8 mouse cellular contexts compared by ENCODE assay signal in genomic region chr10:106470533-106471205, GRCm38 (mm10). TPM values are rescaled to one million over a fixed set of nuclear protein-coding genes. Genes with fewer than 3 reads are reported as not detected.
DNase-seq lines count a peak whose midpoint lies in the region; ATAC-seq and TF ChIP-seq lines count a peak whose summit lies in the region.

No protein-coding gene starts in this region.

- peak; percentile 51 for ATAC-seq in intestine, embryonic 15.5 days
- peak; percentile 28 for ATAC-seq in neural tube, embryonic 15.5 days (ENCODE audit: low FRiP score)

- no peak overlapping the region for H3K27ac ChIP-seq in heart, embryonic 10.5 days
- H3K27ac ChIP-seq in testis, adult 2 months (ENCODE audit: control insufficient read depth, insufficient read depth, low read depth, low read length): no peak overlapping the region
- no peak overlapping the region for H3K27ac ChIP-seq in intestine, embryonic 15.5 days
- H3K27ac ChIP-seq in neural tube, embryonic 15.5 days (replicated peaks): peak overlapping the region; percentile 92

- 18% methylated on average over 18 of the region's 18 CpGs for WGBS in heart, embryonic 10.5 days
- 9% methylated on average over 18 of the region's 18 CpGs for WGBS in intestine, embryonic 15.5 days
- WGBS in neural tube, embryonic 15.5 days: 7% methylated on average over 18 of the region's 18 CpGs

- H3K4me3 ChIP-seq in heart, embryonic 10.5 days: peak overlapping the region; percentile 59
- peak overlapping the region; percentile 80 for H3K4me3 ChIP-seq in testis, adult 2 months (ENCODE audit: control insufficient read depth, low read depth, low read length)
- peak overlapping the region; percentile 48 for H3K4me3 ChIP-seq in intestine, embryonic 15.5 days (replicated peaks)
- peak overlapping the region; percentile 75 for H3K4me3 ChIP-seq in neural tube, embryonic 15.5 days (replicated peaks)

- TF ChIP-seq POLR2A in testis, adult 2 months (IDR thresholded peaks at IDR 0.05; ENCODE audit: control insufficient read depth, low read depth, low read length): no peak

- intact Hi-C loops in heart, postnatal 14 days (cut with DNase I): no loop called here

- H3K4me2 ChIP-seq in intestine, embryonic 15.5 days (replicated peaks): peak overlapping the region; percentile 85
- peak overlapping the region; percentile 75 for H3K4me2 ChIP-seq in neural tube, embryonic 15.5 days

- no peak for TF ChIP-seq CTCF in testis, adult 2 months (IDR thresholded peaks at IDR 0.05; ENCODE audit: control insufficient read depth, insufficient read depth, insufficient replicate concordance, low read depth, low read length)

- no peak for DNase-seq in heart, embryonic 10.5 days (ENCODE audit: low spot score)
- no peak for DNase-seq in heart, postnatal 14 days
- DNase-seq in testis, postnatal 14 days (ENCODE audit: low spot score): no peak
- DNase-seq in adrenal gland, postnatal 25 days: no peak
- no peak for DNase-seq in kidney, postnatal 14 days

- H3K9ac ChIP-seq in intestine, embryonic 15.5 days: 0 out of 2 replicates have a peak overlapping the region, but pooled peaks have one; percentile 20
- peak overlapping the region; percentile 72 for H3K9ac ChIP-seq in neural tube, embryonic 15.5 days (replicated peaks)

- peaks cover 16% of the 10 kb centered on the region for H3K4me1 ChIP-seq in heart, embryonic 10.5 days
- H3K4me1 ChIP-seq in testis, adult 2 months (ENCODE audit: control insufficient read depth, insufficient read depth, low read length): peaks cover 2% of the 10 kb centered on the region
- H3K4me1 ChIP-seq in intestine, embryonic 15.5 days (replicated peaks): peaks cover 13% of the 10 kb centered on the region; the same call in 1 of the 2 replicates
- H3K4me1 ChIP-seq in neural tube, embryonic 15.5 days: peaks cover 7% of the 10 kb centered on the region; the same call in 1 of the 2 replicates

- no peaks in the 10 kb centered on the region for H3K9me3 ChIP-seq in heart, embryonic 10.5 days
- no peaks in the 10 kb centered on the region for H3K9me3 ChIP-seq in intestine, embryonic 15.5 days
- no peaks in the 10 kb centered on the region for H3K9me3 ChIP-seq in neural tube, embryonic 15.5 days (replicated peaks)

- H3K27me3 ChIP-seq in heart, embryonic 10.5 days (ENCODE audit: insufficient read depth, poor library complexity, severe bottlenecking): peaks cover 35% of the 10 kb centered on the region
- H3K27me3 ChIP-seq in testis, adult 2 months (ENCODE audit: control insufficient read depth, insufficient read depth, low read length): no peaks in the 10 kb centered on the region
- H3K27me3 ChIP-seq in intestine, embryonic 15.5 days (replicated peaks): peaks cover 15% of the 10 kb centered on the region; the same call in 1 of the 2 replicates
- H3K27me3 ChIP-seq in neural tube, embryonic 15.5 days (replicated peaks): no peaks in the 10 kb centered on the region

- H3K36me3 ChIP-seq in heart, embryonic 10.5 days: no peaks in the 10 kb centered on the region
- H3K36me3 ChIP-seq in testis, adult 2 months (ENCODE audit: control insufficient read depth, insufficient read depth, low read length): no peaks in the 10 kb centered on the region
- no peaks in the 10 kb centered on the region for H3K36me3 ChIP-seq in intestine, embryonic 15.5 days
- H3K36me3 ChIP-seq in neural tube, embryonic 15.5 days: no peaks in the 10 kb centered on the region

RNA-seq across cellular contexts. Expression of gene Ppfia2, which starts 0.5 kb away (rescaled TPM):
- 0.10 TPM in 1 of 2 replicates, not detected in the other for polyA plus RNA-seq in heart, embryonic 10.5 days (2016; fragmentation: Nextera tagmentation; extraction: Ambion mirVana)
- under 1 TPM; 0.45 to 0.49 TPM for total RNA-seq in heart, postnatal 14 days (2021)
- polyA plus RNA-seq in testis, adult 2 months (2012; rRNA removed): 1.1 TPM in 2 replicates
- polyA plus RNA-seq in intestine, embryonic 15.5 days (2015; fragmentation: Nextera tagmentation; extraction: Ambion mirVana): 0.63 and 0.74 TPM in 2 replicates
- polyA plus RNA-seq in neural tube, embryonic 15.5 days (2015; fragmentation: Nextera tagmentation; extraction: Ambion mirVana): 23.7 and 28.3 TPM in 2 replicates
- 6.3 and 9.4 TPM in 2 replicates for total RNA-seq in adrenal gland, postnatal 25 days (2021)

Comparison
In these comparisons a context has a peak if more than half of its experiments do, and no peak if none do; other contexts are left out.
1. RNA of gene Ppfia2, which starts 0.5 kb away (polyA plus RNA-seq): 23.7 to 28.3 TPM in neural tube, embryonic 15.5 days; 1.1 TPM in testis, adult 2 months, 0.63 to 0.74 TPM in intestine, embryonic 15.5 days and 0.10 TPM in heart, embryonic 10.5 days; every median in the first group is over 10 times any median in the second.
2. Peak in every context shown above with its lines, with median percentiles within 50 percentile points of each other: H3K4me3 ChIP-seq.